Comparison of ENCODE assay signal across 8 mouse cellular contexts in the genomic region with DNA sequence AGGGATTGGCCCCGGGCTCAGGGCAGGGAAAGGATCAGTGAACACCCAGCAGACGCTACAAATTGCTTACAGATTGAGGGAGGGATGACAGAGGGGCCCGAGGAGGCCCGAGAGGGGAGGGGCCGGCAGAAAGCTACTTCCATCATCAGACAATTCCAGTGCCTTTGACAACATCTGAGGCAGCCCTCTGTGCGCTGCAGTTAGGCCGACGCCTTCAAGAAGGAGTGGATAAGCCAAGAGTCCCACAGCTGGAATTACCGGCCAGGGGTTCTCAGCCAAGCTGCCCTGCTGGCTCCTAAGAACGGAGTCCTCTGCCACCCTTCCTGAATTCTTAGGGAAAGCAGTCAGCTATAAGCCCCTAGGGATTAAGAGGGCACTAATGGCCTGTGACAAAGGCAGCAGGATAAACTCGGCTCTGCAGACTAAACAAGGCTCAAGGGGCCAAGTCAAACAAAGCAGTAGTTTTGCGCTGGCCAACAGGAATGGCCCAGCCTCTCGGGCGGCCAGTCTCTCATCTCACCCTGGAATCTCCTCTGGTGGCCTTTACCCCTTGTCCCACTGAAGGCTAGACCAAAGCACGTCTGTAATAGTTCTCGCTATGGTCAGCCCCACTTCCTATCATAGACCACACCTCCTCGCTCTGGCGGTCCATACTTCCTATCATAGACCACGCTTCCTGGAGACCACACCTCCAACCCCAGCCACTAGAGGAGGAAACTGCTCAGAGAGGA.
DNase-seq lines count a peak whose midpoint lies in the region; ATAC-seq and TF ChIP-seq lines count a peak whose summit lies in the region.

No protein-coding gene starts in this region.

- WGBS in heart, embryonic 15.5 days: 11% methylated on average over 19 of the region's 19 CpGs
- 9% methylated on average over 19 of the region's 19 CpGs for WGBS in limb, embryonic 12.5 days

- H3K27me3 ChIP-seq in Patski: no peaks in the 10 kb centered on the region
- H3K27me3 ChIP-seq in heart, embryonic 15.5 days: peaks cover 7% of the 10 kb centered on the region
- H3K27me3 ChIP-seq in limb, embryonic 12.5 days: peaks cover 7% of the 10 kb centered on the region

- in situ Hi-C loops in Patski (cut with MboI; ENCODE audit: low pct_unique_long_range_greater_than_20kb): no loop called here

- peaks cover 5% of the 10 kb centered on the region for H3K4me1 ChIP-seq in heart, embryonic 15.5 days (replicated peaks)
- H3K4me1 ChIP-seq in limb, embryonic 12.5 days (replicated peaks): peaks cover 21% of the 10 kb centered on the region

- no peaks in the 10 kb centered on the region for H3K9me3 ChIP-seq in heart, embryonic 15.5 days (replicated peaks)
- no peaks in the 10 kb centered on the region for H3K9me3 ChIP-seq in limb, embryonic 12.5 days

- H3K4me3 ChIP-seq in heart, embryonic 15.5 days: no peak overlapping the region
- H3K4me3 ChIP-seq in limb, embryonic 12.5 days (replicated peaks): no peak overlapping the region

- H3K9ac ChIP-seq in heart, embryonic 15.5 days: no peak overlapping the region
- H3K9ac ChIP-seq in limb, embryonic 12.5 days (replicated peaks): no peak overlapping the region

- H3K36me3 ChIP-seq in heart, embryonic 15.5 days: no peaks in the 10 kb centered on the region
- H3K36me3 ChIP-seq in limb, embryonic 12.5 days: no peaks in the 10 kb centered on the region

- peak; percentile 47 for ATAC-seq in Patski
- 0 out of 2 replicates have a peak, but pooled peaks have one; percentile 27 for ATAC-seq in heart, embryonic 15.5 days (replicated peaks; ENCODE audit: insufficient number of reproducible peaks, insufficient read depth, low FRiP score, low read depth)
- no peak; the same call in 1 of the 2 replicates for ATAC-seq in limb, embryonic 12.5 days (ENCODE audit: insufficient number of reproducible peaks, insufficient read depth, low FRiP score, low TSS enrichment, low read depth)

- H3K4me2 ChIP-seq in heart, embryonic 15.5 days: peak overlapping the region; percentile 20
- peak overlapping the region; percentile 29 for H3K4me2 ChIP-seq in limb, embryonic 12.5 days

- no peak for TF ChIP-seq CTCF in Patski (IDR thresholded peaks at IDR 0.05)

- POLR2A ChIA-PET in Patski (lab: Charles Lee): no interaction called here

- H3K27ac ChIP-seq in heart, embryonic 15.5 days: peak overlapping the region; percentile 36; the same call in 1 of the 2 replicates
- peak overlapping the region; percentile 59 for H3K27ac ChIP-seq in limb, embryonic 12.5 days

- DNase-seq in adrenal gland, adult 2 months: peak; percentile 20
- no peak for DNase-seq in adrenal gland, adult 18-20 months (ENCODE audit: low spot score in 2 of 2)
- DNase-seq in Patski (ENCODE audit: low read depth, low spot score): peak; percentile 22
- DNase-seq in neural tube, embryonic 10.5 days (ENCODE audit: extremely low spot score, low spot score): peak; percentile 40
- no peak for DNase-seq in right cerebral cortex, postnatal 10 days (ENCODE audit: low spot score in 2 of 2)
- DNase-seq in layer of hippocampus, adult 8-10 months (ENCODE audit: low spot score in 2 of 2): no peak

- CTCF ChIA-PET in Patski (lab: Charles Lee): no interaction called here

Comparison
In these comparisons a context has a peak if more than half of its experiments do, and no peak if none do; other contexts are left out.
1. DNase-seq: peak in adrenal gland, adult 2 months (single experiment), Patski (single experiment) and neural tube, embryonic 10.5 days (single experiment); none in adrenal gland, adult 18-20 months (0 of 2), right cerebral cortex, postnatal 10 days (0 of 2) and layer of hippocampus, adult 8-10 months (0 of 2).